Mouse (Mus musculus): ENCODE measurements around the gene Capn13.
"Not testable (repeated sequence)": the region's sequence is repeated elsewhere in the genome, so short reads cannot be mapped to it uniquely, and the experiment has no call there.

The Capn13 gene

GRCm38 (mm10) chr17:73282702-73283101, 118.0 kb downstream of the Capn13 start:
- DNase-seq (ENCODE audit: low read depth, low spot score), result not testable (repeated sequence)

GRCm38 (mm10) chr17:73277770-73278169, 122.9 kb downstream of the Capn13 start:
- DNase-seq (ENCODE audit: low read depth, low spot score), result no peak

GRCm38 (mm10) chr17:73275066-73275465, 125.6 kb downstream of the Capn13 start:
- no peak for DNase-seq (ENCODE audit: low read depth, low spot score)

- DNase-seq (ENCODE audit: low read depth, low spot score), result no peak
These were observed 126.9 kb downstream of the Capn13 start for GRCm38 (mm10) chr17:73273809-73274208.

- peak; percentile 96 for DNase-seq (ENCODE audit: low read depth, low spot score)
These were observed 128.7 kb downstream of the Capn13 start for GRCm38 (mm10) chr17:73271797-73272600.

GRCm38 (mm10) chr17:73270871-73271796, 129.5 kb downstream of the Capn13 start:
- peak; percentile 63 for DNase-seq (ENCODE audit: low read depth, low spot score)

- peak; percentile 97 for DNase-seq (ENCODE audit: low read depth, low spot score)
These were observed 137.6 kb downstream of the Capn13 start for GRCm38 (mm10) chr17:73263077-73263501.

GRCm38 (mm10) chr17:73262558-73262957, 138.1 kb downstream of the Capn13 start:
- no peak for DNase-seq (ENCODE audit: low read depth, low spot score)

- not testable (repeated sequence) for DNase-seq (ENCODE audit: low read depth, low spot score)
These were observed 141.4 kb downstream of the Capn13 start for GRCm38 (mm10) chr17:73259258-73259657.

- DNase-seq (ENCODE audit: low read depth, low spot score), result peak; percentile 24
These were observed 142.0 kb downstream of the Capn13 start for GRCm38 (mm10) chr17:73258620-73259019.
